Mouse (Mus musculus): ENCODE measurements around the gene Polrmt. TPM values are rescaled to one million over a fixed set of nuclear protein-coding genes. Genes with fewer than 3 reads are reported as not detected.

The Polrmt gene
- total and polyA plus RNA-seq, 2 experiments = 7.7 to 42.4 TPM

DNA sequence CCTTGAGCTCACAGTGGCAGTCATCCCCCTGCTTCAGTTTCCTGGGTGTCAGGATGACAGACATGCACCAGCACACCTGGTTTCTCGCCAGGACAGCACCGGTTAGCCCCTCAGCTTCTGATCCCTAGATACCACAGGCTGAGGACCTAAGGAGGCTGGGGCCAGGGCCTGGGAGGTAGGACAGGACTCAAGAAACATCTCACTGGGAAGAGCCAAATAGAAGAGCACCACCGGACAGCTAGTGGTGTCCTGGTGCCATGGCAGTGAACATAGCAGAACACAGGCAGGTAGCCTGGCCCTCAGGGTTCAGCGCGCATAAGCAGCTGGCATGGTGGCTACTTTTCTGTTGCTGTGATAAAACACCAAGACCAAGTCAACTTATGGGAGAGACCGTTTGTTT lies 47.9 kb downstream of the Polrmt start:
- no peak overlapping the region for H3K9ac ChIP-seq (ENCODE audit: low read depth, low read length)
- peaks cover 21% of the 10 kb centered on the region for H3K4me1 ChIP-seq (ENCODE audit: control insufficient read depth, insufficient read depth, low read length)
- no peaks in the 10 kb centered on the region for H3K36me3 ChIP-seq (ENCODE audit: control insufficient read depth, insufficient read depth, low read length)
- H3K79me2 ChIP-seq (ENCODE audit: control insufficient read depth, insufficient read depth, low read length) = no peaks in the 10 kb centered on the region
- 96% methylated on average over 6 of the region's 6 CpGs for WGBS
- DNase-seq (ENCODE audit: extremely low read depth, low read depth, low spot score) = no peak
- no peaks in the 10 kb centered on the region for H3K27me3 ChIP-seq (ENCODE audit: control insufficient read depth, insufficient read depth, low read length)
- no peak overlapping the region for H3K27ac ChIP-seq (replicated peaks; ENCODE audit: insufficient read depth, low read depth, low read length)
- no peak overlapping the region for H3K4me3 ChIP-seq (ENCODE audit: insufficient read depth, low read depth, low read length)
- no peak for TF ChIP-seq POLR2A (IDR thresholded peaks at IDR 0.05; ENCODE audit: extremely low read depth, insufficient read depth, low read length)
- TF ChIP-seq CTCF (IDR thresholded peaks at IDR 0.05; ENCODE audit: low read depth, low read length) = no peak

DNA sequence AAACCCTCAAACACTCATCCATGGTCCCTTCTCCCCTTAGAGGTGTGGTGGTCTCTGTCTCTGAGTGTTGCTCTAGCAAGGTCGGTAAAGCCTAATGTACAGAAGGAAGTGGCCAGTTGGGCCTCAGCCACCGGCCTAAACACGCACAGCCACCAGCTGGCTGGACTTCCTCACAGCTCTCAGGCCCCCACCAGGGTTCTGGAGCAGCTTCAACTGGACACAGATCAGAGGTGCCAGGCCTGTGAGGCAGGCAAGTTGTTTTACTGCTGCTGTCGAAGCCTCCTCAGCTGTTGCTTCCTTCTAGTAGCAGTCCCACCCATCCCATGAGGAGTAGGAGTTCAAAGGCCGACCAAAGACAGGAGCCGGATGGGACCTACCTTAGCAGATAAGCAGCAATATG lies 48.5 kb downstream of the Polrmt start:
- 54% methylated on average over 6 of the region's 6 CpGs for WGBS
- no peaks in the 10 kb centered on the region for H3K27me3 ChIP-seq (ENCODE audit: control insufficient read depth, insufficient read depth, low read length)
- no peaks in the 10 kb centered on the region for H3K79me2 ChIP-seq (ENCODE audit: control insufficient read depth, insufficient read depth, low read length)
- H3K4me3 ChIP-seq (ENCODE audit: insufficient read depth, low read depth, low read length) = no peak overlapping the region
- H3K36me3 ChIP-seq (ENCODE audit: control insufficient read depth, insufficient read depth, low read length) = no peaks in the 10 kb centered on the region
- DNase-seq (ENCODE audit: extremely low read depth, low read depth, low spot score) = no peak
- no peak overlapping the region for H3K27ac ChIP-seq (replicated peaks; ENCODE audit: insufficient read depth, low read depth, low read length)
- H3K9ac ChIP-seq (ENCODE audit: low read depth, low read length) = no peak overlapping the region
- H3K4me1 ChIP-seq (ENCODE audit: control insufficient read depth, insufficient read depth, low read length) = peaks cover 21% of the 10 kb centered on the region
- TF ChIP-seq POLR2A (IDR thresholded peaks at IDR 0.05; ENCODE audit: extremely low read depth, insufficient read depth, low read length) (no peak), CTCF (IDR thresholded peaks at IDR 0.05; ENCODE audit: low read depth, low read length) (no peak)

DNA sequence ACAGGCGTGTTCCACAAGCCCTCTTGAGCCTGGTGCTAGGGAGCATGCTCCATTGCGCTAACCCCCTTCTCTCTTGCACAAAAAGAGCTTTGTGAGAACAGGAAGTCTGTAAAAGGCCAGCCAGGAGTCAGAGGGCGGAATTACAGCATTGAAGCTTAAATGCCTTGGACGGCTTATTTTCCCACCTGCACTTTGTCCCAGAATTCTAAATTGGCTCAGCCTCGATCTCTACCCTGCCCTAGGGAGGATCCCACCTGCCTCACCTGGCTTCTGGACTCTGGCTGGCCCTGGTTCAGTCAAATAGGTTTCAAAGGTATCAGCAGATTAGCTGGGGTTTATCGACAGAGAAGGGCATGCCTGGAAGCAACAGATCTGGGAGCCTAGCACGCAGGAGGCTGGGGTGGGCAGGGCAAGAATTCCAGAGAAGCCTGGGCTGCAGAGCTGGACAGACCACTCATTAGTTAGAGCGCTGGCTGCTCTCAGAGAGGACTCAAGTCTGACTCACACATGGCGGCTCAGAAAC lies 50.2 kb downstream of the Polrmt start:
- peak; percentile 79 for DNase-seq (ENCODE audit: extremely low read depth, low read depth, low spot score)
- Histone ChIP-seq H3K9ac (ENCODE audit: low read depth, low read length) (no peak overlapping the region), H3K27me3 (ENCODE audit: control insufficient read depth, insufficient read depth, low read length) (no peaks in the 10 kb centered on the region), H3K4me1 (ENCODE audit: control insufficient read depth, insufficient read depth, low read length) (peaks cover 13% of the 10 kb centered on the region), H3K4me3 (ENCODE audit: insufficient read depth, low read depth, low read length) (no peak overlapping the region), H3K27ac (replicated peaks; ENCODE audit: insufficient read depth, low read depth, low read length) (peak overlapping the region; percentile 6; the same call in 1 of the 2 replicates), H3K79me2 (ENCODE audit: control insufficient read depth, insufficient read depth, low read length) (no peaks in the 10 kb centered on the region), H3K36me3 (ENCODE audit: control insufficient read depth, insufficient read depth, low read length) (no peaks in the 10 kb centered on the region)
- TF ChIP-seq CTCF (IDR thresholded peaks at IDR 0.05; ENCODE audit: low read depth, low read length) (no peak), POLR2A (IDR thresholded peaks at IDR 0.05; ENCODE audit: extremely low read depth, insufficient read depth, low read length) (no peak)
- 21% methylated on average over 9 of the region's 9 CpGs for WGBS

DNA sequence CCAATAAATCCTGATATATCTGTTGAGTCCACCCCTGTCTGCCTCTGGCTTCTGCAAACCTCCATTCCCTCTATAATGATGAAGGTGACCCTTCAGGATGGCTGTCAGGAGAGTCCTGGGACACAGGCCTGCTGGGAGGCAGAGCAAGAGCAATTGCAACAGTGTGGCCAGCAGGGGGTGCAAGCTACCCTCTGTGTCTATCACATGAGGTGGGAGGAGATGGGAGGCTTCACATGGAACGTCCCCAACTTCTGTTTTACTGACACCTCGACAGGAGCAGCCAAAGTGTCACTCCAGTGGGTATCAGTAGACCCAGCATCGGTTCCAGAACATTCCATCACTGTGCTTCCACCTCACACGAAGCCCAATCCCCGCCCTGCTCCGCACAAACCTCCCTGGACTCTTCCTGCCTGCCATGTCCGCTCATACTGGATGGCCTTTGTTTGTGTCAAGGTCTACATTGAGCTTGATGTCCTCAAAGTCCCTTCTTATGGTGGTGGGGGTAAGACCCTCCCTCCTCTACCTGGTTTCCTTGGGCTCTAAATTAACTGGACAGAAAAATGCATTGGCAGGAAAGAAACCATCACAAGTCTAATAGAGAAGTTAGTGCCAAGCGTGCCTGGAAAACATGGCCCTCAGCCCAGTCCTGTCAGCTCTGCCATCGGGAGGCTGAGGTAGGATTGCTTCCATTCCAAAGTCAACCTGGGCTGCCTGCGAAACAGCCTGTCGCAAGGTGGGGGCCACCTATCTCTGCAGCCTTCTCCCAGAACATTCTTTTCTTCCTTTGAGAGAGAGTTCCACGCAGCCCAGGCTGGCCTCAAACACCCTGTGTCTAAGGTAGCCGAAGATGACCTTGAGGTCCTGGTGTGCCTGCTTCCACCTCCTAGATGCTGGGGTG lies 50.9 kb downstream of the Polrmt start:
- DNase-seq (ENCODE audit: extremely low read depth, low read depth, low spot score) = peak; percentile 85
- Histone ChIP-seq H3K36me3 (ENCODE audit: control insufficient read depth, insufficient read depth, low read length) (no peaks in the 10 kb centered on the region), H3K9ac (ENCODE audit: low read depth, low read length) (no peak overlapping the region), H3K4me1 (ENCODE audit: control insufficient read depth, insufficient read depth, low read length) (peaks cover 9% of the 10 kb centered on the region), H3K4me3 (ENCODE audit: insufficient read depth, low read depth, low read length) (no peak overlapping the region), H3K27me3 (ENCODE audit: control insufficient read depth, insufficient read depth, low read length) (no peaks in the 10 kb centered on the region), H3K27ac (replicated peaks; ENCODE audit: insufficient read depth, low read depth, low read length) (0 out of 2 replicates have a peak overlapping the region, but pooled peaks have one; percentile 2), H3K79me2 (ENCODE audit: control insufficient read depth, insufficient read depth, low read length) (no peaks in the 10 kb centered on the region)
- TF ChIP-seq POLR2A (IDR thresholded peaks at IDR 0.05; ENCODE audit: extremely low read depth, insufficient read depth, low read length) (no peak), CTCF (IDR thresholded peaks at IDR 0.05; ENCODE audit: low read depth, low read length) (peak; percentile 96)
- WGBS = 24% methylated on average over 13 of the region's 13 CpGs

DNA sequence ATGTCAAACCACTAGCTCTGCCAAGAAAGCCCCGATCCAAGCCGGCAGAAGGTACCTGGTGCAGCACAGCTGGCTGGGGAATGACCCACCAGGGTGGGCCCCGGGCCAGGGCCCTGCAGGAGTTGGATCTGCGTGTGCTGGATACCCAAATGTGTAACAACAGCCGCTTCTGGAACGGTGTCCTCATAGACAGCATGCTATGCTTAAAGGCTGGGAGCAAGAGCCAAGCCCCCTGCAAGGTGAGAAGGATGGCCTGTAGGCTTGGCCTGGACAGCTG lies 52.1 kb downstream of the Polrmt start:
- Histone ChIP-seq H3K79me2 (ENCODE audit: control insufficient read depth, insufficient read depth, low read length) (no peaks in the 10 kb centered on the region), H3K27ac (replicated peaks; ENCODE audit: insufficient read depth, low read depth, low read length) (no peak overlapping the region), H3K36me3 (ENCODE audit: control insufficient read depth, insufficient read depth, low read length) (no peaks in the 10 kb centered on the region), H3K27me3 (ENCODE audit: control insufficient read depth, insufficient read depth, low read length) (no peaks in the 10 kb centered on the region), H3K4me3 (ENCODE audit: insufficient read depth, low read depth, low read length) (no peak overlapping the region), H3K4me1 (ENCODE audit: control insufficient read depth, insufficient read depth, low read length) (peaks cover 9% of the 10 kb centered on the region), H3K9ac (ENCODE audit: low read depth, low read length) (no peak overlapping the region)
- TF ChIP-seq POLR2A (IDR thresholded peaks at IDR 0.05; ENCODE audit: extremely low read depth, insufficient read depth, low read length) = no peak
- TF ChIP-seq CTCF (IDR thresholded peaks at IDR 0.05; ENCODE audit: low read depth, low read length) = no peak
- DNase-seq (ENCODE audit: extremely low read depth, low read depth, low spot score) = no peak
- WGBS = 84% methylated on average over 6 of the region's 6 CpGs
